Mouse (Mus musculus): Measurements from ENCODE around the gene Jag2. TPM values are rescaled to one million over a fixed set of nuclear protein-coding genes. Genes with fewer than 3 reads are reported as not detected.
A peak's percentile ranks its signal among the peaks of the same experiment; 100 is the strongest.

Jag2 gene
- polyA plus RNA-seq, 1 experiment = 8.6 TPM

DNA sequence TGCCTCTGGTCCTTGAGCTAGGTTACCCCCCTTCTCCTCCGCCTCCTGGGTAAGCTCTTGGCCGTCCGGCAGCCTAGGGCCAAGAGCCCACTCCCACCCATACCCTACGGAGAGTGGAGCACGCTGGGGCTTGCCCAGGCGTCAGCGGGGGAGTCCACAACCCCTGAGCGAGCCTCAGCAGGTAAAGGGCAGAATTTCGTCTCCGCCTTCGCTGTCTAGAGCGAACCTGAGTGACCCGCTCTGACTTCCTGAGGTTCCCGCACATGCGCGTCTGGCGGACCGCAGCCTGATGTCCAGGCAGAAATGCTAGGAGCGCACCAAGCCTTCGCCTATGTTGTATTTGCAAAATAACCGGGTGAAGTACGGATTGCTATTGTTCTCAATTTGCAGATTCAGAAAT lies 55.4 kb downstream of the Jag2 start:
- TF ChIP-seq CTCF (IDR thresholded peaks at IDR 0.05; ENCODE audit: extremely low read depth, insufficient read depth, insufficient read length, insufficient replicate concordance) (no peak), POLR2A (IDR thresholded peaks at IDR 0.05; ENCODE audit: low read depth, low read length) (no peak)
- no peak overlapping the region for H3K27ac ChIP-seq (ENCODE audit: insufficient read depth, low read length)
- H3K4me3 ChIP-seq (ENCODE audit: extremely low read depth, insufficient read depth, insufficient read length) = no peak overlapping the region
- peak in 1 of 2 experiments; percentile 5 for DNase-seq (ENCODE audit: low read depth in 1 of 2, low spot score in 2 of 2)
- H3K36me3 ChIP-seq (ENCODE audit: control insufficient read depth, insufficient read depth, low read length) = no peaks in the 10 kb centered on the region
- WGBS = 58% methylated on average over 22 of the region's 22 CpGs
- peaks cover 6% of the 10 kb centered on the region for H3K27me3 ChIP-seq (ENCODE audit: control insufficient read depth, insufficient read depth, low read length)
- peaks cover 32% of the 10 kb centered on the region for H3K4me1 ChIP-seq (ENCODE audit: control insufficient read depth, insufficient read depth, insufficient read length)

DNA sequence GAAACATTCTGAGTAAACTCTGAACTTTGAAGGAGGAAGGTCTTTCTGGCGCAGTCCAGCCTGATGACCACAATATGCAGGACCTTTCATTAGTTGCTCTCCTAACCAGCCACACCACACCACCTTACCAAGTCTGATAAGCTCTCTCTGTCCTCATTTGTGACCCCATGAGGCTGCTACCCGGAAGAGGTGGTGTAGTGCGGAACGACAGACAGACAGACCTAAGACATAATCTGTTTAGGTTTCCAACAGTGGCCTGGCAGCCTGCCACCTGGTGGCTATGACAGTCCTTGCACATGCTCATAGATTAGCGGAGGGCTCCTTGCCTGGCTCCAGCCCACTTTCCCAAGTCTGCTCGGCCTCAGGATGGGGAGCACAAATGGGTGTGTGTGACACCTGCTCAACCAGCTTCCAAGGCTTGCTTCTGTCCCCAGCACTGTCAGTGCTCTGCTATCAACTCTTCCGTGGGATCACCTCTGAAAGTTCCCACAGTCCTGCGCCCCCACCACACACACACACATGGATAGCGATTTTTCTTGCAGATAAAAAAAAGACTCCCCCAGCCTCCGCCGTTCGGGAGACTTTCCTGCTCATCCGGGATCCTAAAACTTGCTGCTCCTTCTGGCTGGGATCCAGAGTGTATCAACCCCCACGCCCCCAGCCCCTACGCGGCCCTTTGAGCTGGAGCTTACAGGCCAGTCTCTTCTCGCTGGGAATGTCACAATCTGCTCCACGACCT lies 56.0 kb downstream of the Jag2 start:
- H3K27ac ChIP-seq (ENCODE audit: insufficient read depth, low read length) = no peak overlapping the region
- peaks cover 32% of the 10 kb centered on the region for H3K4me1 ChIP-seq (ENCODE audit: control insufficient read depth, insufficient read depth, insufficient read length)
- TF ChIP-seq CTCF (IDR thresholded peaks at IDR 0.05; ENCODE audit: extremely low read depth, insufficient read depth, insufficient read length, insufficient replicate concordance) (peak; percentile 86; the same call in 1 of the 2 replicates), POLR2A (IDR thresholded peaks at IDR 0.05; ENCODE audit: low read depth, low read length) (no peak)
- H3K27me3 ChIP-seq (ENCODE audit: control insufficient read depth, insufficient read depth, low read length) = peaks cover 6% of the 10 kb centered on the region
- WGBS = 27% methylated on average over 18 of the region's 18 CpGs
- H3K36me3 ChIP-seq (ENCODE audit: control insufficient read depth, insufficient read depth, low read length) = no peaks in the 10 kb centered on the region
- DNase-seq (ENCODE audit: low read depth in 1 of 2, low spot score in 2 of 2) = peak; percentile 64 to 73
- no peak overlapping the region for H3K4me3 ChIP-seq (ENCODE audit: extremely low read depth, insufficient read depth, insufficient read length)

DNA sequence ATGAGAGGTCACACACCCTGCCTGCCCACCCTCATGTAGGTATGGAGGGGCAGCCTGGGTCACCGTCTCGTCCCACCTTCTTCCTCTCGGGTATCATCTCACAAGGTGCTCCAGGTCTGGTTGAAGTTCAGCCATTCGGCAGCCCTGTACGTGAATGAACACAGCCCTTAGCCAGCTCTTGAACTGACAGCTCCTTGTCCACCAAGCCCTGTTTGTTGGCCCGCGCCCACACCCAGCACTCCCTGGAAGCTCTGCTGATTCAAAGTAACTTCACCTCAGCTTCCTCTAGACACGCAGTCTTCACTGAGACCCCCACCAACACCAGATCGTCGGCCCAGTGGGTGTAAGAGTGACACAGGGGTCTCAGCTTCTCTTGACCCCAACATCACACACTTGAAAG lies 56.6 kb downstream of the Jag2 start:
- Histone ChIP-seq H3K36me3 (ENCODE audit: control insufficient read depth, insufficient read depth, low read length) (no peaks in the 10 kb centered on the region), H3K4me1 (ENCODE audit: control insufficient read depth, insufficient read depth, insufficient read length) (peaks cover 37% of the 10 kb centered on the region), H3K27me3 (ENCODE audit: control insufficient read depth, insufficient read depth, low read length) (peaks cover 5% of the 10 kb centered on the region), H3K4me3 (ENCODE audit: extremely low read depth, insufficient read depth, insufficient read length) (no peak overlapping the region), H3K27ac (ENCODE audit: insufficient read depth, low read length) (no peak overlapping the region)
- TF ChIP-seq POLR2A (IDR thresholded peaks at IDR 0.05; ENCODE audit: low read depth, low read length) = no peak
- no peak for TF ChIP-seq CTCF (IDR thresholded peaks at IDR 0.05; ENCODE audit: extremely low read depth, insufficient read depth, insufficient read length, insufficient replicate concordance)
- WGBS = 89% methylated on average over 10 of the region's 10 CpGs
- no peak for DNase-seq (ENCODE audit: low read depth in 1 of 2, low spot score in 2 of 2)

DNA sequence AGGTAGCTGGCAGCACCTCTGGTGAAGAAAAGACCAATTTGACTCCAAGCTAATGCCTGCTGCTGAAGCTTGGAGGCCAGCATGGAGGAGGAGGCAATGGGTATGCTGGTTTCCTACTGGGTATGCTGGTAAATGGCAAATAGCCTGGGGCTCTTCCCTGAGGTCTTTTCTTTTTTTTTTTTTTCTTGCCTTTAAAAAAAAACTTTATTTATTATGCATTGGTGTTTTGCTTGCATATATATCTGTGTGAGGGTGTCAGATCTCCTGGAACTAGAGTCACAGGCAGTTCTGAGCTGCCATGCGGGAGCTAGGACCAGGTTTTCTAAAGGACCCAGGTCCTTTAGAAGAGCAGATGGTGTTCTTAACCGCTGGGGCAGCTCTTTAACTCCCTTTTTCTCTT lies 58.3 kb downstream of the Jag2 start:
- H3K4me3 ChIP-seq (ENCODE audit: extremely low read depth, insufficient read depth, insufficient read length) = no peak overlapping the region
- no peaks in the 10 kb centered on the region for H3K36me3 ChIP-seq (ENCODE audit: control insufficient read depth, insufficient read depth, low read length)
- peak in 1 of 2 experiments; percentile 1 for DNase-seq (ENCODE audit: low read depth in 1 of 2, low spot score in 2 of 2)
- H3K27ac ChIP-seq (ENCODE audit: insufficient read depth, low read length) = peak overlapping the region; percentile 51
- WGBS = 90% methylated on average over 2 of the region's 2 CpGs
- peaks cover 30% of the 10 kb centered on the region for H3K4me1 ChIP-seq (ENCODE audit: control insufficient read depth, insufficient read depth, insufficient read length)
- TF ChIP-seq POLR2A (IDR thresholded peaks at IDR 0.05; ENCODE audit: low read depth, low read length) (no peak), CTCF (IDR thresholded peaks at IDR 0.05; ENCODE audit: extremely low read depth, insufficient read depth, insufficient read length, insufficient replicate concordance) (no peak)
- H3K27me3 ChIP-seq (ENCODE audit: control insufficient read depth, insufficient read depth, low read length) = no peaks in the 10 kb centered on the region

DNA sequence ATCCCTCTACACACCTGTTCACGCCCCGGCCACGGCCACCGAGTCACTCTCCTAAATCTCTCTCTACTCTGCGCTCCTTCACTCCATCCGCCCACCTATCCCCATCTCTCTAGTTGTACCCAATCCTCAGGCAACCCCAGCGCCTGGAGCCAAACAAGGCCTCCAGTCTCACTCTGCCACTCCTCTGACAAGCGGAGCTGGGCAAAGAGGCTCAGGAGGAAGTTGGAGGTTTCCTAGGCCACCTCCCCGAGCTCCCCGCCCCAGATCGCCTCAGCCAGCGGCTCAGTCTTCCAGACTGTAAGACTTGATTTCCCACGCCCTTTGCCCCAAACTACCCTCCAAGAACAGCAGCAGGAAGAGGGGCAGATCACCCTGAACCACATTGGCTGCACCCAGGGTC lies 58.8 kb downstream of the Jag2 start:
- TF ChIP-seq CTCF (IDR thresholded peaks at IDR 0.05; ENCODE audit: extremely low read depth, insufficient read depth, insufficient read length, insufficient replicate concordance) (no peak), POLR2A (IDR thresholded peaks at IDR 0.05; ENCODE audit: low read depth, low read length) (no peak)
- peaks cover 33% of the 10 kb centered on the region; the same call in 1 of the 2 replicates for H3K4me1 ChIP-seq (ENCODE audit: control insufficient read depth, insufficient read depth, insufficient read length)
- H3K27me3 ChIP-seq (ENCODE audit: control insufficient read depth, insufficient read depth, low read length) = no peaks in the 10 kb centered on the region
- H3K27ac ChIP-seq (ENCODE audit: insufficient read depth, low read length) = peak overlapping the region; percentile 51
- H3K36me3 ChIP-seq (ENCODE audit: control insufficient read depth, insufficient read depth, low read length) = no peaks in the 10 kb centered on the region
- DNase-seq (ENCODE audit: low read depth in 1 of 2, low spot score in 2 of 2) = peak in 1 of 2 experiments; percentile 37
- H3K4me3 ChIP-seq (ENCODE audit: extremely low read depth, insufficient read depth, insufficient read length) = no peak overlapping the region
- 25% methylated on average over 13 of the region's 13 CpGs for WGBS

DNA sequence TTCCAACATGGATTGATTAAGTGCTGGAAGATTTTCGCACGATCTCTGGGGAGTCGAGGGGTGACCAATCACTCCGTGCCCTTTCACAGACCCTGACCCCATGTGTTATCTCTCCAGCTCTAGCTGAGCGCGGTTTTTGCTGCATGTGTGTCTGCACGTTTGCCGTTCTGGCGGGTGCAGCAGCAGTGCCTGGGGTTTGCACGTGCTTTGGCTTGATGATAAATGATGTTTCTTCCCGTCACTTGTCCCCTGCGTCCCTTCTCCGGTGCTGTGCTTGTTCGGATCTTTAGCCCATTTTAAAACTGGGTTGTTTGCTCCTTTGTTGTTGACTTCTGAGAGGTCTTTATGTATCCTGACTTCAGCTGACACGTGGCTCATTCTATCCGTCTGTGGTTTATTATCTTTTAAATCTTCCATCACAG lies 59.8 kb downstream of the Jag2 start:
- no peak overlapping the region for H3K27ac ChIP-seq (ENCODE audit: insufficient read depth, low read length)
- no peak for TF ChIP-seq CTCF (IDR thresholded peaks at IDR 0.05; ENCODE audit: extremely low read depth, insufficient read depth, insufficient read length, insufficient replicate concordance)
- TF ChIP-seq POLR2A (IDR thresholded peaks at IDR 0.05; ENCODE audit: low read depth, low read length) = no peak
- no peaks in the 10 kb centered on the region for H3K27me3 ChIP-seq (ENCODE audit: control insufficient read depth, insufficient read depth, low read length)
- no peak for DNase-seq (ENCODE audit: low read depth in 1 of 2, low spot score in 2 of 2)
- no peak overlapping the region for H3K4me3 ChIP-seq (ENCODE audit: extremely low read depth, insufficient read depth, insufficient read length)
- 38% methylated on average over 16 of the region's 16 CpGs for WGBS
- H3K4me1 ChIP-seq (ENCODE audit: control insufficient read depth, insufficient read depth, insufficient read length) = peaks cover 40% of the 10 kb centered on the region; the same call in 1 of the 2 replicates
- no peaks in the 10 kb centered on the region for H3K36me3 ChIP-seq (ENCODE audit: control insufficient read depth, insufficient read depth, low read length)
